Mouse (Mus musculus): ENCODE measurements around the gene Kcnk3.

Kcnk3 gene

DNA sequence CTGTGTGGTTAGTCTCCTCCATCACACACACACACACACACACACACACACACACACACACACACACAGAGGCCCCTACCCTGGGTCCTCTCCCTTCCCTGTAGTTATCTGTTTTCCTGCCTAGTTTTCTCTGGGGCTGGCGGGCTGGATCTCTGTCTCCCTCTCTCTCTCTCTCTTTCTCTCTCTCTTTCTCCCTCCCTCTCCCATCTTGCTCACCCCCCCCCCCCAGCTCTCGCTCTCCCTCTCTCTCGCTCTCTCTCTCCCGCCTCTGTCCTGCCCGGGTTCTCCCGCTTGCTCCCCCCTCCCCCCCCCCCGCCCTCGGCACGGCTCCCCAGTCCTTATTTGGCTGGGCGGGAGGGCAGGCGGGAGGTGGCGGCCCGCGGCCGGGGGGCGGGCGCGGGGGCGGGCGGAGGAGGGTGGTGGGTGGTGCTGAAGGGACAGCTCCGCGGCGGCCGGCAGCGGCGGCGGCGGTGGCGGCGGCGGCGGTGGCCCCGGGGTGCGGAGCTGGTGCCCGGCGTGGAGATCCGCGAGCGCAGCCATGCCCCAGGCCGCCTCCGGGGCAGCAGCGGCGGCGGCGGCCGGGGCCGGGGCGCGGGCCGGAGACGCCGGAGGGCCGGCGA is at the start of gene Kcnk3:
TSS of gene Kcnk3 (plus strand) at position 490 of the 620 bp plus-strand sequence.
- DNase-seq (ENCODE audit: low spot score in 2 of 2): no peak

DNA sequence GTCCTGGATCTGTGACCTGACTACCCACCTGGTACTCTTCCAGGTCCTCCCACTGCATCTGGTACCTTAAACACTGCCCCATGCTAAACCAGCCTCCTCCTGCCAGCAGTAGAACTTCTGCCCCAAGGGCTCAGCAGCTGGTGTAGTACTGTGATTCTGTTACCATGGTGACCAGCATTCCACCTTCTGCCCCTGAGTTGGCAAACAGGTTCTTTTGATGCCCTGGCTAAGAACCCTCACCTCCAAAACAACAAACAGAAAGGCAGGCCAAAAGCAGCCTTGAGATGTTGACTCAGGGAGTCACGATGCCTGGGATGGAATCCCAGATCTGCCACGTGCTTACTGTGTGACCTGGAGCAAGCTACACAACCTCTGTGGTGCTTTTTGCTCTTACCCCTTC is 42.3 kb upstream of the Kcnk3 start, which contains the start of gene Cib4:
TSS of gene Cib4 (minus strand) at position 139 of the 400 bp plus-strand sequence.
- DNase-seq (ENCODE audit: low spot score in 2 of 2): no peak

DNA sequence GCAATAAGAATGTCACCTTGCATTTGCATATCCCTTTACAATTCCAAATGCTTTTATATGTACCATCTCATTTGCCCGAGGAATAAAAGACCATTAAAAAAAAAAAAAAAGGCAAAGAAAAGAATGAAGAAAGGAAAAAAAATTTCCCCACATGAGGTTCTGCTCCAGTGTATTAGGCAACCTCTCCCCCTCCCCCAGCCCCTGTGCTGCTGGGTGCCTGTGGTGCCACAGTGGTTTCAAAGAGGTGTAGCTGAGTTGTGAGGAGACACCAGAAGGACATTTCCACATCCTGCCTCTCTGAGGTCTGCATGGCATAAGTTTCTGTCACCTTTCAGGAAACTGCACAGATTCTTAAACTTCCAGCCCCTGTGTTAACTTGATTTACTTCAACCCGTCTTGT is 39.3 kb upstream of the Kcnk3 start:
- DNase-seq (ENCODE audit: low spot score in 2 of 2): no peak

DNA sequence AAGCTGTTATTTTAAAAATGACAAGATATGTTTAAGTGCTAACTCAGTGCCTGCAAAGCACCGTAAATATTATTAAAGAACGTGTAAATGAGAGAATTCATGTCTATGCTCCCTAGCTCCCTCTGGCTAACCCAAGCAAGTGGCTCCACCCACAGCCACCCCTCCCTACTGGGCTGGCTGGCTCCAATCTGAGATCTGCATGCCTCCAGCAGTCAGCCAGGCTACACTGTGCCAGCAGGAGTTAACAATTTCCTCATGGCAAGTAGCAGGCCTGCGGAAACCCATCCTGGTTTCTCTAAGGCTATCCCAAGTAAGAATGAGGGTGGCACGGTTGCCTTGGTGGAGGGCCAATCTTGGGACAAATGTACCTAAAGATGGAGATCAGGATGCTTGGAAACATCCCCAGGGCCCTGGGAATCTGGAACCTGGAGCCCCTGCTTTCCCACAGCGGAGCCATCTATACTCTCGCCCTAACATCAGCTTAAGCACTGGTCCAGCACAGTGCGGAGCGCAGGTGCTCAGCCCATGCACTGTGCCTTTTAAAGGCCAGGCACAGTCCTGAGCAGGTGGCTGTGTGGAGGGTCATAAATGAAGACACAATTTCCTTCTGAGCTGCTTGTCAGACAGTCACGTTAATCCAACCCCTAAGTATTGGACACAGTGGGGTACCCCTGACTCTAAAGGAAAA is 37.5 kb upstream of the Kcnk3 start:
- DNase-seq (ENCODE audit: low spot score in 2 of 2): no peak

DNA sequence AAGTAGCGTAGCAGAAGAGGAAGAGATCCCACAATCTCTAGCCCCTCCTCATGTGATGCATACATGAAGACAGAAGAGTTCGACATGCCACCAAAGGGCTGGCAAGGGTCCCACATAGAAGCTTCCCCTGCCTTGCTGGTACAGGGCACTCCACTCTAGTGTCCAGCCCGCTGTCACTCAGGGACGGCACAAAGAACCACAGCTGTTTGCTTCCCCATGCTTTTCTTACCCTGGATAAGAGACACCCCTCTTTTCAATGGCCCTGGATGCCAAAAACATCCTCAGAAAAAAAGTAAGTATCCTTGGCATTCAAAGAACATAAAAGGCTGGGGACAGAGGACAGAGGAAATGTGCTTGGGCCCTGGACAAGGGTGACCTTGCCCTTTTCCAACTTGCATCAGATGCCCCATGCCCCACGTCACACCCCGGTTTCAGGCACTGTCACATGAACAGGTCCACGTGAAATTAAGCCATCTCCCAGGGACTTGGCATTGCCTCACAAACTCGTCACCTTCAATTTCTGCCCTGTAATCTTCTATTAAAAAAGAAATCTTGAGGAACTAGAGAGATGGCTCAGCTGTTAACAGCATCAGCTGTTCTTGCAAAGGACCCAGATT is 36.8 kb upstream of the Kcnk3 start:
- no peak for DNase-seq (ENCODE audit: low spot score in 2 of 2)

DNA sequence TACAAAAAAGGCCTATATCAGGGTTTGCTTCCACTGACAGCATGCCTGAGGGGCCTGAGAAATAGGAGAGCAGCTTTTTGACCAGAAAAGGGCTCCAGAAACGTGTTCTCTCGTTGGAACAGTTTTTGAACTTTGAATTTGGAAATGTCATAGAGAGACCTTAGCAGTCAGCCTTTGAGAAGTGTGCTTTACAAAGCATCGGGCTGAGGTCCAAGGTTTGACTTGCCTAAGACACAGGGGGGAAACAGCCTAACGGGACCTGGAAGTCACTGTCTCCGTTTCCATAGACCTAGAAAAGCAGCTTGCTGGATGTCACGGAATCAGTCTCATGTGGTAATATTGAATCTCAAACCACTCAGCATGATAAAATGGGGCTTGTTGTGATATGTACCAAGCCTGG is 36.0 kb upstream of the Kcnk3 start:
- no peak for DNase-seq (ENCODE audit: low spot score in 2 of 2)

DNA sequence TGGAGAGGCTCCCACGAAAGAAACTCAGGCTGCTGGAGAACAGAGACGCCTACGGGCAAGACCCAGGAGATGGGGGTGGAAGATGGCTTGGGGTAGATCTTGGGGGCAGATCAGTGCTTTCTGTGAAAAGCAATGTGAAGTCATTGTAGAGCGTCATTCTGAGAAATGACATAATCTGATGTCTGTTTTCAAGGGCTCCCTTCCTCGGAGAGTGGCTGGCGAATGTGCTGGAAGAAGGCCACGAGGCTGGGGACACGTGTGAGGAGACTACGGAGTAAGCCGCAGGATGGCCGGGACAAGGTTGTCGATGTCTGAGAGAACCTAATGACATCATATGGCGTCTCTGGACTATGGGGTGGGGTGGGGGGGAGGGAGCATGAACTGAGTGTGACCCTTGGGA is 34.0 kb upstream of the Kcnk3 start:
- DNase-seq (ENCODE audit: low spot score in 2 of 2): no peak

DNA sequence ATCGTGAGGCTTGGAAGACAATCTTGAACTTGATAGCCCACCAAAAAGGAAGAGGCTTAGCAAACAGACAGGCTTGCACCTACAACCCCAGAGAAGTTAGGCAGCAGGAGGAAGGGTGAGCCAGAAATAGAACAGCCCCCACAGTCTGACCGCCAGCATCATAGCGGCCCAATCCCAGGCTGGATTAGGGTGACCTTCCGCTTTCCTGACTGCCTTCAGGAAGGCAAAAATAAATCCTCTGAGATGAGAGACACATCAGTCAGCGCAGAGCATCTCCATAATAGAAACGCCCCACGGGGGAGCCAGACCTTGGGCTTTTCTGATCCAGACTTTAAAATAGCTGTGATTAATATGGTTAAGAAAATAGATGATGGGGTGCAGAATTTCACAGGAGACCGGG is 33.0 kb upstream of the Kcnk3 start:
- DNase-seq (ENCODE audit: low spot score in 2 of 2): no peak

DNA sequence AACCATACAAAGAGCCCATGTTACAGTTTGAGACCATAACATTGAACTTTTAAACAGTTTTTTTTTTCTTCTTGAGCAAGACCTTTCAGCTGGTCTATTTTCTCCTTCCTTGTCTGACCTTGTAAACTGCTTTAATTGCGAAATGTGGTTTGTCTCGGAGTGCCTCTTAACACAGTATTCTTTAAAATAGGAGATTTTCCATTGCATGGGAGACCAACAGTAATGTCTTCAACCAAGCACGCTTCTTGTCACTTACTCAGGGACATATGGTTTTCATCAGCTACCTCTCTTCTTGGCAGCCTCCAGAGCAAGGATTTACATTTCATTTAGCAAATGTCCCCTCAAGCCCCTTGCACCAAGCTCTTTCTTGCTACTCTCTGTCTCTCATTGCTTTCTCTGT is 31.7 kb upstream of the Kcnk3 start:
- DNase-seq (ENCODE audit: low spot score in 2 of 2): no peak

GRCm38 (mm10) chr5:30559421-30559820 is 28.5 kb upstream of the Kcnk3 start:
- DNase-seq (ENCODE audit: low spot score in 2 of 2): no peak

- DNase-seq (ENCODE audit: low spot score in 2 of 2): no peak
Measured at GRCm38 (mm10) chr5:30559986-30560493, 27.9 kb upstream of the Kcnk3 start.

DNA sequence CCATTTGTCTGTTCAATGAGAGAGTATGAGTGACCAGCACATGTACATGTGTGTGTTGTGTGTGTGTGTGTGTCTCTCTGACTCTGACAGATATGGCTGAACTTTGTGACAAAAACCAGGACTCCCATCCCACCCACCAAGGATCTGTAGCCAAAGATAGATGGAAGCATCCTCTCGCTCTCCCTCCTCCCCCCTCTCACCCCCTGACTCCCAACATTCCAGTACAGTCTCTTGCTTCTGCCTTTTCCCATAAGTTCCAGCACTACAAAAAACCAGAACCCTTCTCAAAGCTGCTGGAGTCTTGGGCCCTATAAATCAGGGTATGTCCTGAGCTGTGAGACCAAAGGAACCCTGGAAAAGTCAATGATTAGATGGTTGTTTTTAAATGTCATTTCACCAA is 19.5 kb upstream of the Kcnk3 start:
- no peak for DNase-seq (ENCODE audit: low spot score in 2 of 2)

- DNase-seq (ENCODE audit: low spot score in 2 of 2): no peak
Measured at GRCm38 (mm10) chr5:30571820-30572219, 16.1 kb upstream of the Kcnk3 start.

DNA sequence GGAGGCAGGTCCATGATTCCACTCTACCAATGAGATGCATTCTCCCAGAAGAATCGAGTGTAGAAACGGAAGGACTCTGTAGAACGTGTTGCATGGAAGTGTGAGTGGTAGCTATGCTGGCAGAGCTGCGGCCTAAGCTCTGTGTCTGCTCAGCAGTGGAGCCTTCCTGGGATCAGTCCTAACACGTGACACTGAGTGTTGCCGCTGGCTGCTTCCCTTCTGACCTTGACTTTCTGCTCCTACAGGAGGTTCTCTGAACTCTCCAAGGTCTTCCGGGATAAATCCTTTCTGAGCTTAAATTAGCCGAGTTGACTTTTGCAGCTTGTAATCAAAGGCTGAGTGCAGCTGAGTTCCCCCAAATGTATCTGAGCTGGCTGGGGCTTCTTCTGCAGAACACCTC is 13.6 kb upstream of the Kcnk3 start:
- no peak for DNase-seq (ENCODE audit: low spot score in 2 of 2)

GRCm38 (mm10) chr5:30576233-30576632 is 11.7 kb upstream of the Kcnk3 start:
- no peak for DNase-seq (ENCODE audit: low spot score in 2 of 2)

DNA sequence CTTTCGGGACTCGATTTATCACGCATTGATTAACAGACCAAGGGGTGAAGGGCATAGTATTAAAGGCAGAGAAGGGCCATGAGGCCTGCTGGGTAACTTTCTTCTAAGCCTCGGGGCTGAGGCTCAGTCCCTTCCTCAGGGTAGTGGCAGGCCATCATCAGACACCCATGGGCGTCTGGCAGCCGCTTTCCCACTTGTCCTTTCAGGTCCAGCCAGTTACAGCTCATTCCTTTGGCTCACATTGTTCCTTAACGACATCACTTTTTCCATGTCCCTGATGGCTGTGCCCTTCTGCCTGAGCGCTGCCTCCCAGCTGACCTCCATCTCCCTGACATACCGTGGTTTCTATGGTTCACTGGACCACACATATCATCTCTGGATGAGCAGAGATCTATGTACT is 10.7 kb upstream of the Kcnk3 start:
- DNase-seq (ENCODE audit: low spot score in 2 of 2): no peak

DNA sequence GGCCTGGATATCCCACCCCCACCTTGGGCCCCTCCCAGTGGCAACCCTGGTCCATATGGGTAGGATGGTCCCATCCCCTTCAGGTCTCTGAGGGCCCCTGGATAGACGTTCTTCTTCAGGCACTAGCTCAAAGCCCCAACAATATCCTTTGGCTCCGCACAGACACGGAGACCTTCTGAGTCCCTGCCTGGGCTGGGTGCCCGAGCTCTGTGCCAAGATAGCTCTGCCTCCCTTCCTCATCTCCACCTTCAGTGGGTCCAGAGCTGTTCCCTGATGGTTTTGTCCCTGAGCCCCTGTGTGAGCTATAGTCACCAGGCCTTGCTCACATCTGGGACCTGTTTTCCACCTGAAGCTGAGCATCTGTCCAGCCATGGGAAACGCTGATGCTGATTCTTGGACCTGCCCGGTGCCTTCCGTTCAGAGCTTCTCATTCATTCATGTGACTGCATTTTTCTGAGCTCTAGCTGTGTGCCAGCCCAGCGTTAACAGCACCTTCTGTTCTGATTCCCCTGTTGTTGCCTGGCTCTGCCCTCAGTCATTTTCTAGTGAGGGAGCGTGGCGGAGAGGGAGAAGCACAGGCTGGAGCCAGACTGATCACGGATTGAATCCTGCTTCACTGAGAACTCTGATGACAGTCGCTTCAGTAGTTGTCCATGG is 10.2 kb upstream of the Kcnk3 start:
- DNase-seq (ENCODE audit: low spot score in 2 of 2): peak in 1 of 2 experiments; percentile 47

GRCm38 (mm10) chr5:30578445-30579080 is 9.4 kb upstream of the Kcnk3 start:
- DNase-seq (ENCODE audit: low spot score in 2 of 2): no peak

GRCm38 (mm10) chr5:30580725-30581124 is 7.2 kb upstream of the Kcnk3 start:
- DNase-seq (ENCODE audit: low spot score in 2 of 2): no peak

GRCm38 (mm10) chr5:30582017-30582416 is 6.0 kb upstream of the Kcnk3 start:
- DNase-seq (ENCODE audit: low spot score in 2 of 2): no peak

DNA sequence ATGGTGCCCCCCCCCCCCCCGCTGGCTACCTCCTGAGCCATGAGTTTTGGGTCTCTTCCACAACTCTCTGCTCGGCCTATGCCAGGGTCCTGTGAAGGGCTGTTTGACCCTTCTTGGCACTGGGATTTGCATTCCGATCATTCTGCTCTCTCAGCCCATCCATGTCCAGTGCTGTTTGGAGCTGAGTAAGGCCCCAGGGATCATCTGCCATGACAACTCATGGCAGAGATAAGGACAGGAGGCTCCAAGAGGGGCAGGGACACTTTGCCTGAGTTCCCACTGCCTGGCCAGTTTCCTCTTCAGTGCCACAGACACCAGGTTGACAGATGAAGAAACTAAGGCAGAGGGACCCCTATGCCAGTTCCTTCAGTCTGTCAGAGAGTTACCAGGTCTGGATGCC is 1.4 kb upstream of the Kcnk3 start:
- DNase-seq (ENCODE audit: low spot score in 2 of 2): no peak

GRCm38 (mm10) chr5:30587101-30587500 is 869 bp upstream of the Kcnk3 start:
- no peak for DNase-seq (ENCODE audit: low spot score in 2 of 2)
